Mouse (Mus musculus) kidney, postnatal 4 days (tissue): ENCODE results near the gene Gm5114.
A peak's percentile ranks its signal among the peaks of the same experiment; 100 is the strongest.
"Not testable (repeated sequence)": the region's sequence is repeated elsewhere in the genome, so short reads cannot be mapped to it uniquely, and the experiment has no call there.

ENCODE experiments used
- DNase-seq, 2 experiments: peaks; one replicate each; pipeline ENCODE4 v3.0.0; 2021; ENCODE audit warnings: mixed read lengths in 2 of 2

The Gm5114 gene

DNA sequence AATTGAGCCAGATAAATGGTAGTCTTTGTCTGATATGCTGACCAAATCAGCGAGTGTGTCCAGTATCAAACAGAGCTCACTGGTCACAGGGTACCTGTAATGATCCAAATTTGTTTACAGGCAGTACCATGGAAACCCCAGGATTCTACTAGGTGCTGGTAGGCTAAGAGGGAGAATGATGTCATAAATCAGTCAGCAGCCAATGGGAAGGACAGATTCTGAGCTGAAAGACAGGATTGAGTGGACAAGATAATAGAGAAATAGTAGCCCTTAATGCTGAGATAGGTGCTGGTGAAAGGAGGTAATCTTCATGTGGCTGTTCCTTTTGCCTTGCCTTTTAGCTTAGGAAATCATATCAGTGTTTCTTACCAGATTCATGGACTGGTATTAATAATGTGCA, at the start of gene Gm5114:
Gene Gm5114, minus strand, starts transcription at position 101 of the 400 bp plus-strand sequence.
- not testable (repeated sequence) for DNase-seq

- peak; percentile 82 to 87 for DNase-seq
These were observed 42.8 kb upstream of the Gm5114 start for GRCm38 (mm10) chr7:39455806-39456205.

GRCm38 (mm10) chr7:39449260-39450021, 36.5 kb upstream of the Gm5114 start:
- DNase-seq, result peak; percentile 73 to 83

- DNase-seq, result peak in 1 of 2 experiments; percentile 9
These were observed 35.8 kb upstream of the Gm5114 start for GRCm38 (mm10) chr7:39448626-39449242.

DNA sequence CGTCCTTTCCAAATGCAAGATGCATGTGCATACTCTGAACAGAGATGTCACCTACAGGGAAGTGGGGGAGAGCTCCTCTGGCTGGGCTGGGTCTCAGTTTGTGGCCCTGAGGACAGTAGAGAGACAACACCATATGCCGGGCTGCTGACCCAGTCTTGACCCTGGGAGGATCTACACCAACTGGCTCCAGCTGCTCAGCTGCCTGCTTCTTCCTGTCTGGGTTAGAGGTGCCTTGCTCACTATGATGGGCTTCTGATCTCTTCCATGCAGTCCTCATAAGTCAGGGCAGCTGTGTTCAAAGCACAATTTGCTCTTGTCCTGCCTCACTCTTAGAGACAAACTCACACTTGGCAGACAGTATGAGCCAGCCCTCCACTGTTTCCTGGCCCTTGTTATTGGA, 28.3 kb upstream of the Gm5114 start:
- peak; percentile 5 to 11 for DNase-seq

GRCm38 (mm10) chr7:39440362-39440761, 27.4 kb upstream of the Gm5114 start:
- DNase-seq, result no peak
